25 mouse cellular contexts compared by ENCODE assay signal in genomic region chr10:121915530-121915929, GRCm38 (mm10).
DNase-seq lines count a peak whose midpoint lies in the region; ATAC-seq and TF ChIP-seq lines count a peak whose summit lies in the region.
"Had no signal": no experiment of that assay in that cellular context is flagged by ENCODE, and none has a peak within 500 bp of the region (broad histone marks: within the 10 kb centered on the region; RNA-seq: fewer than 3 reads in every experiment).

No protein-coding gene starts in this region.

- no peak overlapping the region for H3K9ac ChIP-seq in forebrain, postnatal 0 days
- no peak overlapping the region for H3K9ac ChIP-seq in forebrain, embryonic 11.5 days (ENCODE audit: low read length)
- no peak overlapping the region for H3K9ac ChIP-seq in intestine, embryonic 15.5 days
- no peak overlapping the region for H3K9ac ChIP-seq in limb, embryonic 13.5 days
- H3K9ac ChIP-seq in stomach, embryonic 16.5 days (ENCODE audit: low read length), result no peak overlapping the region
- H3K9ac ChIP-seq: embryonic facial prominence, embryonic 12.5 days; forebrain, embryonic 13.5 days; hindbrain, embryonic 14.5 days; liver, embryonic 13.5 days; lung, embryonic 14.5 days; midbrain, embryonic 13.5 days; neural tube, embryonic 12.5 days had no signal

- H3K4me3 ChIP-seq in forebrain, postnatal 0 days (ENCODE audit: low read depth, low read length), result no peak overlapping the region
- H3K4me3 ChIP-seq in forebrain, embryonic 11.5 days (ENCODE audit: low read depth, low read length), result no peak overlapping the region
- no peak overlapping the region for H3K4me3 ChIP-seq in intestine, embryonic 15.5 days (replicated peaks)
- no peak overlapping the region for H3K4me3 ChIP-seq in limb, embryonic 13.5 days
- H3K4me3 ChIP-seq in stomach, embryonic 16.5 days (replicated peaks; ENCODE audit: low read length), result no peak overlapping the region
- H3K4me3 ChIP-seq: embryonic facial prominence, embryonic 12.5 days; erythroblast, embryonic 14.5 days; forebrain, embryonic 13.5 days; heart, embryonic 10.5 days; liver, embryonic 13.5 days; megakaryocyte, embryonic 14.5 days; midbrain, embryonic 13.5 days; neural tube, embryonic 12.5 days had no signal

- H3K36me3 ChIP-seq in forebrain, postnatal 0 days (ENCODE audit: insufficient read depth), result no peaks in the 10 kb centered on the region
- H3K36me3 ChIP-seq in forebrain, embryonic 11.5 days (ENCODE audit: control insufficient read depth, insufficient read depth, low read length), result no peaks in the 10 kb centered on the region
- H3K36me3 ChIP-seq in intestine, embryonic 15.5 days, result no peaks in the 10 kb centered on the region
- H3K36me3 ChIP-seq in limb, embryonic 13.5 days, result no peaks in the 10 kb centered on the region
- H3K36me3 ChIP-seq in stomach, embryonic 16.5 days (ENCODE audit: control insufficient read depth, insufficient read depth, low read length), result no peaks in the 10 kb centered on the region
- H3K36me3 ChIP-seq: heart, embryonic 10.5 days; liver, embryonic 13.5 days; neural tube, embryonic 12.5 days had no signal

- 0 out of 2 replicates have a peak, but pooled peaks have one; percentile 2 for ATAC-seq in forebrain, postnatal 0 days
- no peak for ATAC-seq in forebrain, embryonic 11.5 days (replicated peaks; ENCODE audit: low FRiP score)
- no peak for ATAC-seq in intestine, embryonic 15.5 days
- ATAC-seq in limb, embryonic 13.5 days (ENCODE audit: low FRiP score, low read depth), result peak; percentile 54; the same call in 1 of the 2 replicates
- ATAC-seq in stomach, embryonic 16.5 days (ENCODE audit: insufficient read depth, low FRiP score), result peak; percentile 37; the same call in 1 of the 2 replicates
- ATAC-seq: forebrain, embryonic 13.5 days; midbrain, embryonic 13.5 days had no signal

- H3K4me1 ChIP-seq in forebrain, postnatal 0 days (ENCODE audit: insufficient read depth), result no peaks in the 10 kb centered on the region; the same call in 1 of the 2 replicates
- H3K4me1 ChIP-seq in forebrain, embryonic 11.5 days (replicated peaks; ENCODE audit: control insufficient read depth, insufficient read depth, low read length), result no peaks in the 10 kb centered on the region
- H3K4me1 ChIP-seq in intestine, embryonic 15.5 days (replicated peaks), result peaks cover 5% of the 10 kb centered on the region
- H3K4me1 ChIP-seq in limb, embryonic 13.5 days, result peaks cover 28% of the 10 kb centered on the region
- 0 out of 2 replicates have a peak, but pooled peaks cover 5% of the 10 kb centered on the region for H3K4me1 ChIP-seq in stomach, embryonic 16.5 days (ENCODE audit: control insufficient read depth, insufficient read depth, low read length)
- H3K4me1 ChIP-seq: heart, embryonic 10.5 days; liver, embryonic 13.5 days; megakaryocyte, embryonic 14.5 days; neural tube, embryonic 12.5 days had no signal

- H3K4me2 ChIP-seq in forebrain, postnatal 0 days (ENCODE audit: low read depth), result no peak overlapping the region
- H3K4me2 ChIP-seq in forebrain, embryonic 11.5 days (ENCODE audit: low read depth, low read length, severe bottlenecking), result no peak overlapping the region
- peak overlapping the region; percentile 39 for H3K4me2 ChIP-seq in intestine, embryonic 15.5 days (replicated peaks)
- H3K4me2 ChIP-seq in limb, embryonic 13.5 days (replicated peaks), result peak overlapping the region; percentile 36
- peak overlapping the region; percentile 13; the same call in 1 of the 2 replicates for H3K4me2 ChIP-seq in stomach, embryonic 16.5 days (ENCODE audit: low read depth, low read length)
- H3K4me2 ChIP-seq: embryonic facial prominence, embryonic 12.5 days; forebrain, embryonic 13.5 days; hindbrain, embryonic 14.5 days; liver, embryonic 13.5 days; lung, embryonic 14.5 days; midbrain, embryonic 13.5 days; neural tube, embryonic 12.5 days had no signal

- H3K9me3 ChIP-seq in forebrain, postnatal 0 days (ENCODE audit: low read length), result no peaks in the 10 kb centered on the region
- no peaks in the 10 kb centered on the region for H3K9me3 ChIP-seq in forebrain, embryonic 11.5 days (ENCODE audit: control insufficient read depth, low read length)
- H3K9me3 ChIP-seq in intestine, embryonic 15.5 days, result no peaks in the 10 kb centered on the region
- no peaks in the 10 kb centered on the region for H3K9me3 ChIP-seq in limb, embryonic 13.5 days
- H3K9me3 ChIP-seq in stomach, embryonic 16.5 days (replicated peaks; ENCODE audit: control insufficient read depth, low read length), result no peaks in the 10 kb centered on the region
- H3K9me3 ChIP-seq: embryonic facial prominence, embryonic 12.5 days; forebrain, embryonic 13.5 days; heart, embryonic 10.5 days; liver, embryonic 13.5 days; megakaryocyte, embryonic 14.5 days; midbrain, embryonic 13.5 days; neural tube, embryonic 12.5 days had no signal

- H3K27ac ChIP-seq in forebrain, postnatal 0 days (ENCODE audit: low read depth, low read length), result no peak overlapping the region
- H3K27ac ChIP-seq in forebrain, embryonic 11.5 days (ENCODE audit: low read depth, low read length), result no peak overlapping the region
- no peak overlapping the region for H3K27ac ChIP-seq in intestine, embryonic 15.5 days
- peak overlapping the region; percentile 49; the same call in 1 of the 2 replicates for H3K27ac ChIP-seq in limb, embryonic 13.5 days
- H3K27ac ChIP-seq in stomach, embryonic 16.5 days (ENCODE audit: low read length), result no peak overlapping the region
- H3K27ac ChIP-seq: embryonic facial prominence, embryonic 12.5 days; forebrain, embryonic 13.5 days; heart, embryonic 10.5 days; hindbrain, embryonic 14.5 days; liver, embryonic 13.5 days; midbrain, embryonic 13.5 days; neural tube, embryonic 12.5 days had no signal

- WGBS in forebrain, postnatal 0 days, result 91% methylated on average over 12 of the region's 12 CpGs
- 89% methylated on average over 12 of the region's 12 CpGs for WGBS in forebrain, embryonic 11.5 days
- 21% methylated on average over 12 of the region's 12 CpGs for WGBS in intestine, embryonic 15.5 days
- 40% methylated on average over 12 of the region's 12 CpGs for WGBS in limb, embryonic 13.5 days
- WGBS in stomach, embryonic 16.5 days, result 36% methylated on average over 12 of the region's 12 CpGs

- no peaks in the 10 kb centered on the region for H3K27me3 ChIP-seq in forebrain, postnatal 0 days (ENCODE audit: insufficient read depth, low read length)
- H3K27me3 ChIP-seq in forebrain, embryonic 11.5 days (ENCODE audit: control insufficient read depth, insufficient read depth, low read length), result no peaks in the 10 kb centered on the region
- H3K27me3 ChIP-seq in intestine, embryonic 15.5 days (replicated peaks), result no peaks in the 10 kb centered on the region
- H3K27me3 ChIP-seq in limb, embryonic 13.5 days, result no peaks in the 10 kb centered on the region
- no peaks in the 10 kb centered on the region for H3K27me3 ChIP-seq in stomach, embryonic 16.5 days (ENCODE audit: control insufficient read depth, insufficient read depth, low read length)
- H3K27me3 ChIP-seq: embryonic facial prominence, embryonic 12.5 days; forebrain, embryonic 13.5 days; liver, embryonic 13.5 days; megakaryocyte, embryonic 14.5 days; midbrain, embryonic 13.5 days; neural tube, embryonic 12.5 days had no signal

- no peak for TF ChIP-seq CTCF in forebrain, postnatal 0 days (IDR thresholded peaks at IDR 0.05; ENCODE audit: low read depth)

- no peak for DNase-seq in forebrain, postnatal 0 days
- DNase-seq in forebrain, embryonic 11.5 days (ENCODE audit: low spot score), result no peak
- no peak for DNase-seq in cerebellum, postnatal 4 days (ENCODE audit: low spot score in 2 of 2)
- DNase-seq in thymus, postnatal 0 days (ENCODE audit: low spot score), result no peak
- DNase-seq in lung, postnatal 10 days, result no peak
- DNase-seq: cerebellum, adult 11 months; cerebellum, adult 9-11 months; heart, postnatal 4 days; kidney, adult 18-20 months; kidney, postnatal 4 days; liver, embryonic 13.5 days; lung, embryonic 14.5 days; lung, postnatal 36 days; thymus, postnatal 25 days had no signal

Comparison
In these comparisons a context has a peak if more than half of its experiments do, and no peak if none do; other contexts are left out.
1. ATAC-seq: peak in forebrain, postnatal 0 days (single experiment), limb, embryonic 13.5 days (single experiment) and stomach, embryonic 16.5 days (single experiment); none in forebrain, embryonic 11.5 days (single experiment) and intestine, embryonic 15.5 days (single experiment).
2. H3K4me2 ChIP-seq: peak in intestine, embryonic 15.5 days (single experiment), limb, embryonic 13.5 days (single experiment) and stomach, embryonic 16.5 days (single experiment); none in forebrain, postnatal 0 days (single experiment) and forebrain, embryonic 11.5 days (single experiment).